Mouse (Mus musculus): ENCODE measurements around the gene 5730596B20Rik. TPM values are rescaled to one million over a fixed set of nuclear protein-coding genes. Genes with fewer than 3 reads are reported as not detected.

The 5730596B20Rik gene
- polyA plus RNA-seq, 1 experiment = not detected

DNA sequence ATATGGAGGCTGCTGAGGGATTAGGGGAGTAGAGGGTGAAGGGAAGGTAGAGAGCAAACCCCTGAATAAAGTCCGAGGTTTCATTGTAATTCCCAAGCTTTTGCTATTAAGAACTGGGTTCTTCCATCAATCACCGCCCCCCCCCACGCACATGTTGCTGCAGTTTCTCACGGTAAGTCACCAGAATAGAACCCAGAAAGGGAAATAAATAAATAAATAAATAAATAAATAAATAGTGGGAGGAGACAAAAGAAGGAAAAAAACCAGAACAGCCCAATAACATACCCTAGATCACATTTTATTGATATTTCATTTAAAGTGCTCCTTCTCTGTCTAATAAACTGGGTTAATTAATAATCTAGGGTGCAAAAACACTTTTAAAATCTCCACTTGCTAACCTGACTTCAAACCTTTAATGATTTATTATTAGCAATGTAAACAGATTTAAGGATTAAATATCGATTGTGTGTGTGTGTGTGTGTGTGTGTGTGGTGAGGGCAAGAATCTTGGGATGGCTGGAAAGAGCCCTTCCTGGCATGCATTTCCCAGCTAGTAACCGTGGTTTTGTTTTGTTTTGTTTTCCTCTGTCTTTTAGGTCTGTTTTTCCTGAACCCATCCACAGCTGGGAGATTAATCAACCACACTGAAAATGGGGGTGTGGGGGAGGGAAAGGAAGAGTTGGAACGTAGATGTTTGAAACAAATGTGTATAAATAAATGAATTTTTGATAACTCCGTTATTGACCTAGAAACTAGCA, 15.8 kb upstream of the 5730596B20Rik start:
- H3K4me1 ChIP-seq (ENCODE audit: control insufficient read depth, insufficient read depth, low read length) = peaks cover 7% of the 10 kb centered on the region
- no peaks in the 10 kb centered on the region for H3K9me3 ChIP-seq (replicated peaks; ENCODE audit: control insufficient read depth, insufficient read depth, low read length, poor library complexity, severe bottlenecking)
- TF ChIP-seq POLR2A (IDR thresholded peaks at IDR 0.05; ENCODE audit: insufficient read depth, low read length) = no peak
- TF ChIP-seq CTCF (IDR thresholded peaks at IDR 0.05; ENCODE audit: low read depth, low read length) = no peak
- TF ChIP-seq EP300 (IDR thresholded peaks at IDR 0.05; ENCODE audit: insufficient read depth, low read depth, low read length) = no peak
- no peak overlapping the region for H3K27ac ChIP-seq (ENCODE audit: insufficient read depth, low read length)
- H3K4me3 ChIP-seq (ENCODE audit: low read depth, low read length) = no peak overlapping the region
- H3K27me3 ChIP-seq (ENCODE audit: control insufficient read depth, insufficient read depth, low read length, poor library complexity, severe bottlenecking) = peaks cover 35% of the 10 kb centered on the region
- H3K9ac ChIP-seq (ENCODE audit: low read depth, poor library complexity, severe bottlenecking) = no peak overlapping the region
- no peaks in the 10 kb centered on the region for H3K36me3 ChIP-seq (ENCODE audit: control insufficient read depth, insufficient read depth, low read length, poor library complexity, severe bottlenecking)

DNA sequence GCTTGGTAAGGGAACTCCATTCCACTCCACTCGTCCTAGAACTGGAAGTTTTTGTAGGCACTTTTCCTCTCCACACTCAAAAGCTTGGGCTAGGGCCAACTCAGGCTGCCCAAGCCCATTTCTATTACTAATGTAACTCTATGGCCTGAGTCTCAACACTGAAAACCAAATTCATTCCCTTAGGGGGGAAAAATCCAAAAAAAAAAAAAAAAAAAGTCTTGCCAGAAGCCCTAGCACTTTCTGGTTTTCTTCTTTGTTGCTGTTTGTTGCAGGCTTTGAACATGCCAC, 15.3 kb upstream of the 5730596B20Rik start:
- no peaks in the 10 kb centered on the region for H3K9me3 ChIP-seq (replicated peaks; ENCODE audit: control insufficient read depth, insufficient read depth, low read length, poor library complexity, severe bottlenecking)
- TF ChIP-seq POLR2A (IDR thresholded peaks at IDR 0.05; ENCODE audit: insufficient read depth, low read length) = no peak
- no peak for TF ChIP-seq CTCF (IDR thresholded peaks at IDR 0.05; ENCODE audit: low read depth, low read length)
- TF ChIP-seq EP300 (IDR thresholded peaks at IDR 0.05; ENCODE audit: insufficient read depth, low read depth, low read length) = no peak
- no peak overlapping the region for H3K27ac ChIP-seq (ENCODE audit: insufficient read depth, low read length)
- no peak overlapping the region for H3K4me3 ChIP-seq (ENCODE audit: low read depth, low read length)
- no peaks in the 10 kb centered on the region for H3K36me3 ChIP-seq (ENCODE audit: control insufficient read depth, insufficient read depth, low read length, poor library complexity, severe bottlenecking)
- H3K9ac ChIP-seq (ENCODE audit: low read depth, poor library complexity, severe bottlenecking) = no peak overlapping the region
- peaks cover 34% of the 10 kb centered on the region for H3K27me3 ChIP-seq (ENCODE audit: control insufficient read depth, insufficient read depth, low read length, poor library complexity, severe bottlenecking)
- H3K4me1 ChIP-seq (ENCODE audit: control insufficient read depth, insufficient read depth, low read length) = peaks cover 7% of the 10 kb centered on the region

DNA sequence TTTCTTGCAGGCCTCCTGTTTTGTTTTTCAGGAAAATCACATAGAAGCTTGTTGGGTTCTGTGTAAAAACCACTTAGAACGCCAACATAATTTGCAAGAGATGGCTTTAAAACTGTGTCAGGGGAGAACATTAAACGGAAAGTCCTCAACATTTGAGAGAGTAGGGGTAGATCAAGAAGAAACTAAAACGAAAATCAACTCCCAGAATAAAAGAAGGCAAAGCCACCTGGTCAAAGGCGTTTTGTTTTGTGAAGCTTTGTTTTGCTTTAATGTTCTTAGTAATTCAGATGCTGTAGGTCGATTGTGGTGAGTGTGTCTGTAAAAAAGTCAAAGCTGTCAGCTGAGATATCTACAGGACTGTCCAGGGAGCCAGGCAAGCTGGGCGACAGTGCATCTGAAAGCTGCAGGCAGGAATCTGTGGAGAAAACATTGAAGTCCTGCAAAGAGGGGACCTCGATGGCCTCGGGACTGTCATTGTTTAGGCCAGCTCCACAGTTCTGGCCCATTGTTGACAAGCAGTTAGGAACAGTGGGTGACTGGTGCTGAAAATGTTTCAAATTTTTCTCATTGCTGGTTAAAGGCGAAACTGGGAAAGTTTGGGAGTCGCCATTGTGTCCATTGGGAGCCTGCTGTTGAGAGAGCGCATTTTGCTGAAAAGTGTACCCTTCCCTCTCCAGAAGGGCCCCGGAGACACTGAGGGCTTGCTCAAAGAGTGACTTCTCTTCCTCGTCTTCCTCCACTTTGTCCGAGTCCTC, 14.5 kb upstream of the 5730596B20Rik start:
- H3K36me3 ChIP-seq (ENCODE audit: control insufficient read depth, insufficient read depth, low read length, poor library complexity, severe bottlenecking) = no peaks in the 10 kb centered on the region
- TF ChIP-seq POLR2A (IDR thresholded peaks at IDR 0.05; ENCODE audit: insufficient read depth, low read length) = no peak
- no peak for TF ChIP-seq EP300 (IDR thresholded peaks at IDR 0.05; ENCODE audit: insufficient read depth, low read depth, low read length)
- TF ChIP-seq CTCF (IDR thresholded peaks at IDR 0.05; ENCODE audit: low read depth, low read length) = no peak
- peaks cover 40% of the 10 kb centered on the region for H3K27me3 ChIP-seq (ENCODE audit: control insufficient read depth, insufficient read depth, low read length, poor library complexity, severe bottlenecking)
- H3K27ac ChIP-seq (ENCODE audit: insufficient read depth, low read length) = no peak overlapping the region
- no peak overlapping the region for H3K9ac ChIP-seq (ENCODE audit: low read depth, poor library complexity, severe bottlenecking)
- H3K4me3 ChIP-seq (ENCODE audit: low read depth, low read length) = no peak overlapping the region
- peaks cover 7% of the 10 kb centered on the region for H3K4me1 ChIP-seq (ENCODE audit: control insufficient read depth, insufficient read depth, low read length)
- no peaks in the 10 kb centered on the region for H3K9me3 ChIP-seq (replicated peaks; ENCODE audit: control insufficient read depth, insufficient read depth, low read length, poor library complexity, severe bottlenecking)

DNA sequence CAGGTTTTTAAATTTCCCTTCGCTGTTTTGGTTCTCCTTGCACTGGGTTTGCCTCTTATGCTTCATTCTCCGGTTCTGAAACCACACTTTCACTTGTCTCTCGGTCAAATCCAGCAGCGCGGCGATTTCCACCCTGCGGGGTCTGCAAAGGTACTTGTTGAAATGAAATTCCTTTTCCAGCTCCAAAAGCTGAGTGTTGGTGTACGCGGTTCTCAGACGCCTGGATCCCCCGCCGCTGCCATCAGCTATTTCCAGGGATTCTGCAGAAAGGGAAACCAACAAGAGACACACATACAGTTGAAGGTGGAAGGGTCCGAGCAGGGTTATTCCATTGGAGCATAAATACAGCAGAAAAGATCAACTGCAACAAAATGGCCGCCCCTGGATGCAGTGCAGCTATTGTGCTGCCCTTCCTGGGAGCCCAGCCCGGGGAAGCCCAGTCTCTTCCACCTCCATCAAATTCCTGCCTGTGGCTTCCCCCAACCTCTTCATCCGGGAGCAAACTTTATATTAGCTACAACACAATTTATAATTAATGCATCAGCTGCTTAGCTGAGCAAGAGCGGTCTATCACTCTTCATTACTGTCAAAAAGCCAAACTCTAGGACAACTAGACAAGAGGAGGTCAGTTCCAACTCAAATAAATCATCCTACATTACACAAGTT, 13.8 kb upstream of the 5730596B20Rik start:
- peaks cover 43% of the 10 kb centered on the region for H3K27me3 ChIP-seq (ENCODE audit: control insufficient read depth, insufficient read depth, low read length, poor library complexity, severe bottlenecking)
- peaks cover 7% of the 10 kb centered on the region for H3K4me1 ChIP-seq (ENCODE audit: control insufficient read depth, insufficient read depth, low read length)
- H3K27ac ChIP-seq (ENCODE audit: insufficient read depth, low read length) = no peak overlapping the region
- no peaks in the 10 kb centered on the region for H3K9me3 ChIP-seq (replicated peaks; ENCODE audit: control insufficient read depth, insufficient read depth, low read length, poor library complexity, severe bottlenecking)
- H3K36me3 ChIP-seq (ENCODE audit: control insufficient read depth, insufficient read depth, low read length, poor library complexity, severe bottlenecking) = no peaks in the 10 kb centered on the region
- no peak for TF ChIP-seq EP300 (IDR thresholded peaks at IDR 0.05; ENCODE audit: insufficient read depth, low read depth, low read length)
- TF ChIP-seq POLR2A (IDR thresholded peaks at IDR 0.05; ENCODE audit: insufficient read depth, low read length) = no peak
- TF ChIP-seq CTCF (IDR thresholded peaks at IDR 0.05; ENCODE audit: low read depth, low read length) = no peak
- no peak overlapping the region for H3K4me3 ChIP-seq (ENCODE audit: low read depth, low read length)
- no peak overlapping the region for H3K9ac ChIP-seq (ENCODE audit: low read depth, poor library complexity, severe bottlenecking)

DNA sequence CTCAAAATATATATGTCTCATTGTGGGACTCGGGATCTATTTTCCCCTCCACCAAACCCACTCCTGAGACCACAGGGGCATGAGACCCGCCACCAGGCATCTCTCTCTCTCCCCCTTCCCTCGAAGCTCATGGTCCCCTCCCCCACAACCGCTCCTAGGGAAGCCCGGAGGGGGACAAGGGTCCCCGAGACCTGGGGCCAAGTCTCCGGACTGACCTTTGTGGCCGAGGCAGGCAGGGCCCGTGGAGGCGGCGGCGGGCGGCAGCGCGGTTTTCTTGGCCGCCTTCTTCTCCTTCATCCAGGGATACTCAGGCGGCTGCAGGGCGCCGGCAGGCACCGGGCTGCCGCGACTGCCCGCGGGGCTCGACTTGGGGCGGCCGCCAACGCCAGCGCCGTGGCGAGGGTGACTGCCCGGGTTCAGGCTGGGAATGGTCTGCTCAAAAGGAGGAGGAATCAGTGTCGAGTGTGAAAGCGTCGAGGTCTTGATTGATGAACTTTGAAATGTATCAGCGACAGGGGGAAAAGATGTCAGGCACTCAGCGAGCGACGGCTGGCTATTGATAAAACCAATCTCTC, 13.2 kb upstream of the 5730596B20Rik start:
- Histone ChIP-seq H3K4me1 (ENCODE audit: control insufficient read depth, insufficient read depth, low read length) (peaks cover 7% of the 10 kb centered on the region), H3K36me3 (ENCODE audit: control insufficient read depth, insufficient read depth, low read length, poor library complexity, severe bottlenecking) (no peaks in the 10 kb centered on the region), H3K4me3 (ENCODE audit: low read depth, low read length) (peak overlapping the region; percentile 16; the same call in 1 of the 2 replicates), H3K9ac (ENCODE audit: low read depth, poor library complexity, severe bottlenecking) (peak overlapping the region; percentile 21; the same call in 1 of the 2 replicates), H3K27me3 (ENCODE audit: control insufficient read depth, insufficient read depth, low read length, poor library complexity, severe bottlenecking) (peaks cover 47% of the 10 kb centered on the region), H3K9me3 (replicated peaks; ENCODE audit: control insufficient read depth, insufficient read depth, low read length, poor library complexity, severe bottlenecking) (no peaks in the 10 kb centered on the region), H3K27ac (ENCODE audit: insufficient read depth, low read length) (no peak overlapping the region)
- TF ChIP-seq EP300 (IDR thresholded peaks at IDR 0.05; ENCODE audit: insufficient read depth, low read depth, low read length) = no peak
- TF ChIP-seq CTCF (IDR thresholded peaks at IDR 0.05; ENCODE audit: low read depth, low read length) = no peak
- TF ChIP-seq POLR2A (IDR thresholded peaks at IDR 0.05; ENCODE audit: insufficient read depth, low read length) = no peak

All from ES-Bruce4 (cell line).